Mouse (Mus musculus): ENCODE data around the gene Trdmt1. TPM values are rescaled to one million over a fixed set of nuclear protein-coding genes. Genes with fewer than 3 reads are reported as not detected.

Gene Trdmt1
- total RNA-seq, 4 experiments from 2014 or later, result 4.7 to 7.8 (median 5.4) TPM

DNA sequence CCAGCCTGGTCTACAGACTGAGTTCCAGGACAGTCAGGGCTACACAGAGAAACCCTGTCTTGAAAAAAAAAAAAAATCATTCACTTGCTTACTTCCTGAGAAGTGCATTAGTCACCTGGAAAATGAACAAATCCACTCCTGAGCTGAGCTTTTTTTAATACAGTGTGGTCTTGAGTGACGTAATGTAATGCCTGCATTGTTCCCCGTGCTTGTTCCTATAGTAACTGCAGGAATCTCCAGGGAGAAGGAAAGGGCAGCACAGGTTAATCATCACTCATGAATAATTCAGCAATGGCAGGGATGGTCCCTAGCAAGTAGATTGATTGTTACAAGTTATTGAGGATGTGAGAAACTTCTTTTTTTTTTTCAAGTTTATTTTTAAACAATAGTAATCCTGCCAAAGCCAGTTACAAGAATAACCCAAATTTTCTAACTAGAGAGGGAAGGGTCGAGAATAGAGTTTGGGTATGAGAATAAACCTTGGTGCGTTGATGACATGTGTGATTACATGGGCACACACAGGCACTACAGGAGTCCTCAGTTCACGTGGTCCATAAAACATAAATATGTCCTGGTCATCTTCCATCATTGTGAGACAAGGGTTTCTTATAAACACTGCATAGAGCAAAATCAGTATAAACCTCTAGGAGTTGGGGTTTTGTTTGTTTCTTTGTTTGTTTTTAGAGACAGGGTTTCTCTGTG lies 44.0 kb downstream of the Trdmt1 start:
- DNase-seq (ENCODE audit: low spot score in 2 of 2), result no peak

DNA sequence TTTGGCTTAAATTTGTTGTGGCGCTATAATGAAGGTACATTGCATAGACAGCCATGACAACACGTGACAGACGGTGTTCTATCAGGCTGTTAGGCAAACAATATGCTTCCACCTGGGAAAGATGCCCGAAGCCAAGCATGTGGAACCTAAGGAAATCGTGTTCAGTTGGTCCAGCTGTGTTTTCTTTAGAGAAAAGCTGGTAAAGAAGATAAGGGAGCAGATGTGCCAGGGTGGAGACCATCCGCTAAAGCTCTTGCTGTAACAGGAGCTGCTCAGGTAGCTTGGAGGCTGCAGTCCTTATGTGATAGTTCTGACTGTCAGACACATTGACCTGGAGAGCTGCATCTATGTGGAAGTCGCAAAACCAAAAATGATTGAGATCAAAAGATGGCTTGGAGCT lies 45.3 kb downstream of the Trdmt1 start:
- DNase-seq (ENCODE audit: low spot score in 2 of 2), result no peak

- DNase-seq (ENCODE audit: low spot score in 2 of 2), result no peak
Measured at GRCm38 (mm10) chr2:13496087-13496486, 48.4 kb downstream of the Trdmt1 start.

- no peak for DNase-seq (ENCODE audit: low spot score in 2 of 2)
Measured at GRCm38 (mm10) chr2:13492927-13493326, 51.5 kb downstream of the Trdmt1 start.

DNA sequence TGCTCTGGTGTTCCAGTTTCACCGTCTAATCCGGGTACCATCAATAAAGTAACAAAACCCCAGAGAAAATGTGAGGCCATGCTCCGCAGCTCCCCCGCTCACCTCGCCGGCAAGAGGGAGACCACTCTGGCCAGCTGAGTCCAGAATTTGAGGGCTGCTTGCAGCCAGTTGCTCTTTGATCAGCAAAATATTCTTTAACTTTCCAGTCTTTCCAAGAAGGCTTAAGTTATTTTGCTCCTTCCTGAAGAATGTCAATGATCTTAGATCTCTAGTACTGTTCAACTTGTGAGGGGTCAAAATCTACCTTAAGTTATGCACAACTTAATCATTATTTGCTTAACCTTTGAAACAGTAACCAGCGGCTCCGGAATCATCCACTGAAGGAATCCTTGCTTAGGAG lies 52.7 kb downstream of the Trdmt1 start, which contains the start of gene Cubn:
TSS of gene Cubn (minus strand) at position 80 of the 400 bp plus-strand sequence.
- no peak for DNase-seq (ENCODE audit: low spot score in 2 of 2)

- no peak for DNase-seq (ENCODE audit: low spot score in 2 of 2)
Measured at GRCm38 (mm10) chr2:13490480-13490879, 54.0 kb downstream of the Trdmt1 start.

GRCm38 (mm10) chr2:13486470-13486869 lies 58.0 kb downstream of the Trdmt1 start:
- DNase-seq (ENCODE audit: low spot score in 2 of 2), result no peak

DNA sequence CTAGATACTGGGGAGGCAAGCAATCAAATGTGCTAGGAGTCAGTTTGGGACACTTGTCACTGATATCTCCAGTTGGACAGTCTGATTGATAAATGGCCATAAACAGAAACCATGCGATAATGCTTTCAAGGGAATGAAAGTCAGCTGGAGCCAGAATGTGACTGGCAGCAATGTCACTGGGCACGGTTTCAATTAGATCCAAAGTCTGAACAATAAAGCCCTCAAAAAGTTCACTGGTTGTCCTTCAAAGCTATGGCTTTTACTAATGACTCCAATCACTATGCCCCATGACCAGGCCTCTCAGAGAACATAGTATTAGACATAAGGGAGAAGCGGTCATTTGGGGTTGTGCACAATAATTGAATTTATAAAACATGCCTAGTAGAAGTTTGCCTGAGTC lies 59.9 kb downstream of the Trdmt1 start:
- no peak for DNase-seq (ENCODE audit: low spot score in 2 of 2)

GRCm38 (mm10) chr2:13480744-13481143 lies 63.7 kb downstream of the Trdmt1 start:
- no peak for DNase-seq (ENCODE audit: low spot score in 2 of 2)

DNA sequence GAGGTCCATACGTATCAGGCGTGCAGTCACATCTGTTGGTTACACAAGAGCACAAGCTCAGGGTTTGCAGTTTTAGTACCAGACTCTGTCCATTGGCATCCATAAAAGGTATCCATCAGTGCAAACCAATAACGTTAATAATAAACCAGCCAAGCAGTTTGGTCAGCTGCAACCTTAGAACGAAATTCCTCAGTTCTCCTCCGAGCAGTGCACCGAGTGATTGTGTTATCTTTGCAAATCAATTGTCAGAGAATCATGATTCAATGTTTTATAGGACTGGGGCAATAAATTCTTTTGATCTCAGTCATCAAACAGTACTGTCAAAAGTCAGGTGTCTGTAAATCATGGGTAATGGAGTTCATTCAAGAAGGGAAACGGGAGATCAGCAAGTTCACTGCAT lies 65.3 kb downstream of the Trdmt1 start:
- no peak for DNase-seq (ENCODE audit: low spot score in 2 of 2)

GRCm38 (mm10) chr2:13470108-13470507 lies 74.4 kb downstream of the Trdmt1 start:
- no peak for DNase-seq (ENCODE audit: low spot score in 2 of 2)

- no peak for DNase-seq (ENCODE audit: low spot score in 2 of 2)
Measured at GRCm38 (mm10) chr2:13469641-13470040, 74.8 kb downstream of the Trdmt1 start.

GRCm38 (mm10) chr2:13466685-13467084 lies 77.8 kb downstream of the Trdmt1 start:
- DNase-seq (ENCODE audit: low spot score in 2 of 2), result no peak

Other genes with a start within 250 kb of the Trdmt1 start
- under 1 TPM; 0.14 to 0.23 (median 0.21) TPM for gene Cubn, start 52.9 kb downstream of the Trdmt1 start, total RNA-seq (2022)
- 100 to 1,000 TPM in 2 of 4 experiments, 10 to 100 TPM in 2; 51.2 to 185 (median 99.0) TPM for gene Vim, start 29.3 kb upstream of the Trdmt1 start, total RNA-seq (2022)
- 1 to 10 TPM; 5.1 to 7.1 (median 5.7) TPM for gene St8sia6, start 249.4 kb upstream of the Trdmt1 start, total RNA-seq (2022)

Measured in layer of hippocampus, adult 8-10 months (tissue).